Mouse (Mus musculus) heart, embryonic 12.5 days (tissue): ENCODE measurements around the gene Mmab. TPM values are rescaled to one million over a fixed set of nuclear protein-coding genes. Genes with fewer than 3 reads are reported as not detected.
A peak's percentile ranks its signal among the peaks of the same experiment; 100 is the strongest.

ENCODE experiments used
- ATAC-seq: fragments of 200-750 bp; cut with Nextera tagmentation; 2 replicates; pipeline ENCODE4 v1.8.0; 2017; ENCODE audit warnings: moderate TSS enrichment, moderate library complexity; ENCODE audit not compliant: insufficient number of reproducible peaks, low FRiP score
- H3K27ac ChIP-seq: fragments of 300-500 bp; sonication (generic); 2 replicates; pipeline ENCODE4 v1.5.1; 2016; ENCODE audit warnings: mild to moderate bottlenecking, moderate library complexity; ENCODE audit not compliant: poor library complexity, severe bottlenecking
- H3K27me3 ChIP-seq: fragments of 300-500 bp; sonication (generic); replicated peaks from 2 replicates; pipeline ENCODE4 v1.6.1; 2016; ENCODE audit warnings: mild to moderate bottlenecking, moderate library complexity
- H3K36me3 ChIP-seq: fragments of 300-500 bp; sonication (generic); 2 replicates; pipeline ENCODE4 v1.6.1; 2016; ENCODE audit warnings: mild to moderate bottlenecking, moderate library complexity
- H3K4me1 ChIP-seq: fragments of 300-500 bp; sonication (generic); replicated peaks from 2 replicates; pipeline ENCODE4 v1.6.1; 2016; ENCODE audit warnings: mild to moderate bottlenecking
- H3K4me2 ChIP-seq: fragments of 300-500 bp; sonication (generic); 2 replicates; pipeline ENCODE4 v1.6.1; 2016; ENCODE audit warnings: mild to moderate bottlenecking, moderate library complexity
- H3K4me3 ChIP-seq: fragments of 300-500 bp; sonication (generic); 2 replicates; pipeline ENCODE4 v1.5.1; 2016; ENCODE audit warnings: mild to moderate bottlenecking
- H3K9ac ChIP-seq: fragments of 300-500 bp; sonication (generic); 2 replicates; pipeline ENCODE4 v1.6.1; 2016; ENCODE audit warnings: mild to moderate bottlenecking, moderate library complexity
- H3K9me3 ChIP-seq: fragments of 300-500 bp; sonication (generic); replicated peaks from 2 replicates; pipeline ENCODE4 v1.6.1; 2016; ENCODE audit warnings: mild to moderate bottlenecking, moderate library complexity
- WGBS: fragments of 180-500 bp; shearing (Covaris S2); methylation state at CpG from one replicate; pipeline ENCODE4 v1.1.7; 2016; 5-methylcytosine and 5-hydroxymethylcytosine counted together
- polyA plus RNA-seq: library from polyadenylated mRNA; unstranded; fragments of >200 nt; fragmentation: Nextera tagmentation; extraction: Ambion mirVana; gene quantifications from 2 replicates; pipeline ENCODE4 v1.2.1, GENCODE M21; 2016

Gene Mmab
- polyA plus RNA-seq, 1 experiment from 2014 or later = 27.8 TPM

DNA sequence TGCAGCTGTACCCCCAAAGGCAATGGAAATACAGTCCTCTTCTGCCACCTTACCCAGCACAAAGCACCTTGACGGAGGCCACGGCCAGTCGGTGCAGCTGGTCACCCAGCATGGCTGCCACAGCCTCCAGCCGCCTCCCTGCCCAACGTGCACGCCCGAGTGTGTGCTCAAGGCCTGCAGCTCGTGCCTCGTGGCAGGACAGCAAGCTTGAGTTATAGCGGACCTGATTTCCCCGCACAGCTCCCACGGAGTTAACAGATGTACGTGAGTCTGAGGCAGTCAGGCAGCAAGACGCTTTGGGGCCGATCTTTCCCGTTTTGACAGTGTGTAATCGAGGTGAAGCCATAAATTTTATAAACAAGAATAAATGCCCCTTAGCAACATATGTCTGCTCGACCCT is 15.2 kb downstream of the Mmab start:
- H3K27me3 ChIP-seq = no peaks in the 10 kb centered on the region
- no peak overlapping the region for H3K27ac ChIP-seq
- H3K9ac ChIP-seq = no peak overlapping the region
- 74% methylated on average over 18 of the region's 18 CpGs for WGBS
- H3K9me3 ChIP-seq = no peaks in the 10 kb centered on the region
- no peaks in the 10 kb centered on the region for H3K4me1 ChIP-seq
- 0 out of 2 replicates have a peak, but pooled peaks cover 2% of the 10 kb centered on the region for H3K36me3 ChIP-seq
- ATAC-seq = no peak
- no peak overlapping the region for H3K4me2 ChIP-seq
- H3K4me3 ChIP-seq = no peak overlapping the region

DNA sequence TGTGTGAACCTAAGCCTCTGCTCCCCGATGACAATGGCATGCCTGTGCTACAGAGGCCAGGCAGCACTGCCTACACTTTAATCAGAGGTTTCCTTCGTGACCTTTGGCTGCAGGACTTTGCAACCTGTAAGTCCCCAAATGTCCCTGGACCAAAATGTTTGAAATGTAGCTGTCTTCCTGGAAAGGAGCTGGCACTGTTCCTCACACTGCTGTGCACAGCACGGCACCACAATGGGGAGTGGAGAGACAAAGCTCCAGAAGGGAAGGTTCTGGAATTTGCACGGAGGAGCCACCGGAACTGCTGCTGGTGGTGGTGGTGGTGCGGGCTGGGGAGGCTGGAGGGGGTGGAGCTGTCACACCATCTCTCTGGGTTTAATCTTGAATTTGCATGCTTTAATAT is 17.1 kb downstream of the Mmab start:
- Histone ChIP-seq H3K4me2 (no peak overlapping the region), H3K36me3 (no peaks in the 10 kb centered on the region), H3K27me3 (no peaks in the 10 kb centered on the region), H3K9ac (no peak overlapping the region), H3K9me3 (no peaks in the 10 kb centered on the region), H3K4me3 (no peak overlapping the region), H3K27ac (no peak overlapping the region), H3K4me1 (peaks cover 11% of the 10 kb centered on the region)
- WGBS = 69% methylated on average over 6 of the region's 6 CpGs
- no peak for ATAC-seq

GRCm38 (mm10) chr5:114423961-114424360 is 19.9 kb downstream of the Mmab start:
- Histone ChIP-seq H3K36me3 (peaks cover 23% of the 10 kb centered on the region), H3K9ac (no peak overlapping the region), H3K4me3 (no peak overlapping the region), H3K4me2 (no peak overlapping the region), H3K4me1 (peaks cover 15% of the 10 kb centered on the region), H3K27me3 (no peaks in the 10 kb centered on the region), H3K27ac (no peak overlapping the region), H3K9me3 (no peaks in the 10 kb centered on the region)
- no peak for ATAC-seq
- WGBS = 92% methylated on average over 5 of the region's 5 CpGs

- 29% methylated on average over 5 of the region's 5 CpGs for WGBS
- Histone ChIP-seq H3K9me3 (no peaks in the 10 kb centered on the region), H3K9ac (no peak overlapping the region), H3K27me3 (no peaks in the 10 kb centered on the region), H3K4me3 (no peak overlapping the region), H3K27ac (no peak overlapping the region), H3K4me1 (peaks cover 15% of the 10 kb centered on the region), H3K36me3 (peaks cover 37% of the 10 kb centered on the region), H3K4me2 (no peak overlapping the region)
- no peak for ATAC-seq
Measured at GRCm38 (mm10) chr5:114422591-114422990, 21.3 kb downstream of the Mmab start.

DNA sequence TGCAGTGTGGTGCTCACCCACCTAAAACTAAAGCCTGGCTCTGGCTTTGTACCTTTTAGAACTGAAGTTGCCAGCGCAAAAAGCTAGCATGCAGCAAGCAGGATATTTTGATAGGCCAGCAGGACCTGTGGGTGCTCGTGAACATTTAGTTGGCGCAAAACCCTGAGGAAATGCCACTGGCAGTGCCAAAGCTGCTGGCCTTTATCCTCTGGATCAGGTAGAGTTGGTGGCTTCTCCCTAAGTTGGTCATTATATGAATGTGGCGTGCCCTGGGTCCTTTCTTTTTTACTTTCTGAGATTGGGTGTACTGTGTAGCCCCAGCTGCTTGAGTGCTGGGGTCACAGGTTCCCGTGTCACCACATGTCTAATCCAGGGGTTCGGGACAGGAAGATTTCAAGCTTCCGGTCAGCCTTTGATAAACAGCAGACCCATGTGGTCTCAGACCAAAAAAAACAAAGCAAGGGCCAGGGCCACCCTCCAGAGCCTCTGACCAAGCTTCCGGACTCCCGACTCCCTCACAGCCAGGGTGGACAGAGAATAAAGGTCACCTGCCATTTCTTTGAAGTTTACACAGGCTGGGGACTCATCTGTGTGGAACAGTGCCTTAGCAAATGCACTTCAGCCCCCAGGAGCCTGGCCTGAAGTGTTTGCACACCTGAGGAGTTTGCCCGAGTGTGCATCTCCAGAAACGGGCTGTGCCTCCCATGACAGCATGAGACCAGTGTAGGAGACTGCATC is 22.1 kb downstream of the Mmab start:
- no peaks in the 10 kb centered on the region for H3K27me3 ChIP-seq
- peak; percentile 34; the same call in 1 of the 2 replicates for ATAC-seq
- peaks cover 45% of the 10 kb centered on the region for H3K36me3 ChIP-seq
- no peaks in the 10 kb centered on the region for H3K9me3 ChIP-seq
- no peak overlapping the region for H3K9ac ChIP-seq
- no peak overlapping the region for H3K4me2 ChIP-seq
- H3K4me1 ChIP-seq = peaks cover 16% of the 10 kb centered on the region
- H3K27ac ChIP-seq = no peak overlapping the region
- H3K4me3 ChIP-seq = no peak overlapping the region
- WGBS = 57% methylated on average over 11 of the region's 11 CpGs

- 86% methylated on average over 8 of the region's 8 CpGs for WGBS
- H3K4me1 ChIP-seq = peaks cover 22% of the 10 kb centered on the region
- H3K9ac ChIP-seq = no peak overlapping the region
- no peaks in the 10 kb centered on the region for H3K9me3 ChIP-seq
- H3K27ac ChIP-seq = no peak overlapping the region
- no peak overlapping the region for H3K4me3 ChIP-seq
- no peak overlapping the region for H3K4me2 ChIP-seq
- no peaks in the 10 kb centered on the region for H3K27me3 ChIP-seq
- H3K36me3 ChIP-seq = peaks cover 71% of the 10 kb centered on the region
- peak; percentile 7; the same call in 1 of the 2 replicates for ATAC-seq
Measured at GRCm38 (mm10) chr5:114418541-114418940, 25.3 kb downstream of the Mmab start.

DNA sequence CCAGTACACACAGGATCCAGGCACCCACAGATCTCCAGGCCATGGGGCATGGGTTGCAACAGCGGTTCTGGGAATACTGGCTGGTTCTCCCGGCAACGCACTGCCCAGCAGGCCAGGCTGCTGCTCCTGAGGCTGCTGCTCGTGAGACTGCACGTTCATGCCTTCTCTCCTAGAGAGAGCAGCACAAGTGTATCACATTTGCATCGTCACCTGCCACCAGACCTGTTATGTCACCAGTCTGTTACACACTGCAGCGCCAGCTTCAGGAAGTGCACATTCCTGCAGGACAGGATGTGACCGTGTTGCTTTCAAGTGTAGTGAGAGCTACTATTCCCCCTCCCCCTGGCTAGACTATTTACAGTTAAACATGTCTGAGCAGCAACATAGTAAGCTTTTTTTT is 27.0 kb downstream of the Mmab start:
- H3K27me3 ChIP-seq = no peaks in the 10 kb centered on the region
- WGBS = 68% methylated on average over 8 of the region's 8 CpGs
- no peak overlapping the region for H3K4me3 ChIP-seq
- ATAC-seq = no peak
- H3K4me2 ChIP-seq = no peak overlapping the region
- no peak overlapping the region for H3K27ac ChIP-seq
- no peaks in the 10 kb centered on the region for H3K9me3 ChIP-seq
- H3K9ac ChIP-seq = no peak overlapping the region
- peaks cover 84% of the 10 kb centered on the region for H3K36me3 ChIP-seq
- peaks cover 26% of the 10 kb centered on the region for H3K4me1 ChIP-seq

DNA sequence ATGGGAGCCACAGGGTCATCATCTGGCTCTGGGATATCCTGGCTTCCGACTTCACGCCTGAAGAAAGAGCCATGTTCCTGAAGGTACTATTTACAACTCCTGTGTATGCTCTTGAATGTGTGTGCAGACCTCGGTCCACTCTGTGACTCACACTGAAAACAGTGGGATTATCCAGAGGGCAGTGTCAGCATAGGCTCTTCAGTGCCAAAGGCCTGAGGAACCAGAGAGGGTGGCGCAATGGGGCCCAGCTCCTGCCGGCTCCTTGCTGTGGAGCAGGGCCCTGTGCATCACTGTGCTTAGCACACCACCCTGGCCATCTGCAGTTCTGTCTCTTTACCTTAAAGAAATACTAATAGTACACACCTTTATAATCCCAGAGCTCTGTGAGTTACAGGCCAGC is 28.3 kb downstream of the Mmab start:
- 92% methylated on average over 5 of the region's 5 CpGs for WGBS
- Histone ChIP-seq H3K4me3 (no peak overlapping the region), H3K4me2 (no peak overlapping the region), H3K27ac (no peak overlapping the region), H3K9me3 (no peaks in the 10 kb centered on the region), H3K9ac (no peak overlapping the region), H3K36me3 (peaks cover 90% of the 10 kb centered on the region), H3K4me1 (peaks cover 22% of the 10 kb centered on the region), H3K27me3 (no peaks in the 10 kb centered on the region)
- ATAC-seq = no peak

- H3K27ac ChIP-seq = 0 out of 2 replicates have a peak overlapping the region, but pooled peaks have one; percentile 37
- ATAC-seq = peak; percentile 26; the same call in 1 of the 2 replicates
- H3K9ac ChIP-seq = 0 out of 2 replicates have a peak overlapping the region, but pooled peaks have one; percentile 28
Measured at GRCm38 (mm10) chr5:114413067-114413735, 30.7 kb downstream of the Mmab start.

GRCm38 (mm10) chr5:114412361-114412998 is 31.4 kb downstream of the Mmab start:
- 0 out of 2 replicates have a peak overlapping the region, but pooled peaks have one; percentile 37 for H3K27ac ChIP-seq
- no peak for ATAC-seq

More at GRCm38 (mm10) chr5:114413067-114413735, 30.7 kb downstream of the Mmab start:
- peaks cover 90% of the 10 kb centered on the region for H3K36me3 ChIP-seq
- no peaks in the 10 kb centered on the region for H3K9me3 ChIP-seq
- 39% methylated on average over 16 of the region's 16 CpGs for WGBS
- no peaks in the 10 kb centered on the region for H3K27me3 ChIP-seq
- no peak overlapping the region for H3K4me3 ChIP-seq
- H3K4me2 ChIP-seq = no peak overlapping the region
- peaks cover 22% of the 10 kb centered on the region for H3K4me1 ChIP-seq

GRCm38 (mm10) chr5:114410429-114410828 is 33.4 kb downstream of the Mmab start:
- Histone ChIP-seq H3K4me1 (peaks cover 19% of the 10 kb centered on the region), H3K36me3 (peaks cover 90% of the 10 kb centered on the region), H3K27ac (no peak overlapping the region), H3K27me3 (no peaks in the 10 kb centered on the region), H3K9ac (no peak overlapping the region), H3K9me3 (no peaks in the 10 kb centered on the region), H3K4me3 (no peak overlapping the region), H3K4me2 (no peak overlapping the region)
- 89% methylated on average over 13 of the region's 13 CpGs for WGBS
- ATAC-seq = no peak

More at GRCm38 (mm10) chr5:114412361-114412998, 31.4 kb downstream of the Mmab start:
- H3K4me1 ChIP-seq = peaks cover 22% of the 10 kb centered on the region
- WGBS = 74% methylated on average over 23 of the region's 23 CpGs
- no peaks in the 10 kb centered on the region for H3K9me3 ChIP-seq
- H3K36me3 ChIP-seq = peaks cover 90% of the 10 kb centered on the region
- H3K4me2 ChIP-seq = no peak overlapping the region
- no peak overlapping the region for H3K9ac ChIP-seq
- no peaks in the 10 kb centered on the region for H3K27me3 ChIP-seq
- no peak overlapping the region for H3K4me3 ChIP-seq
